Mouse (Mus musculus) lung, embryonic 16.5 days (tissue): Measurements from ENCODE around the gene Il4ra. TPM values are rescaled to one million over a fixed set of nuclear protein-coding genes. Genes with fewer than 3 reads are reported as not detected.
A peak's percentile ranks its signal among the peaks of the same experiment; 100 is the strongest.

ENCODE experiments used
- ATAC-seq: fragments of 200-750 bp; cut with Nextera tagmentation; 2 replicates; pipeline ENCODE4 v1.8.0; 2017; ENCODE audit warnings: low read depth, mild to moderate bottlenecking, moderate library complexity
- H3K27ac ChIP-seq: fragments of 300-500 bp; sonication (generic); 2 replicates; pipeline ENCODE4 v1.5.1; 2014; ENCODE audit warnings: mild to moderate bottlenecking, control low read depth, low read length
- H3K27me3 ChIP-seq: fragments of 300-500 bp; sonication (generic); 2 replicates; pipeline ENCODE4 v1.6.1; 2014; ENCODE audit warnings: low read depth, low read length, mixed read lengths; ENCODE audit not compliant: control insufficient read depth, insufficient read depth
- H3K36me3 ChIP-seq: fragments of 300-500 bp; sonication (generic); 2 replicates; pipeline ENCODE4 v1.6.1; 2014; ENCODE audit warnings: low read length; ENCODE audit not compliant: control insufficient read depth, insufficient read depth
- H3K4me1 ChIP-seq: fragments of 300-500 bp; sonication (generic); replicated peaks from 2 replicates; pipeline ENCODE4 v1.6.1; 2014; ENCODE audit warnings: low read length, mixed read lengths; ENCODE audit not compliant: control insufficient read depth, insufficient read depth
- H3K4me2 ChIP-seq: fragments of 300-500 bp; sonication (generic); 2 replicates; pipeline ENCODE4 v1.6.1; 2014; ENCODE audit warnings: low read depth, low read length, control low read depth
- H3K4me3 ChIP-seq: fragments of 300-500 bp; sonication (generic); 2 replicates; pipeline ENCODE4 v1.5.1; 2014; ENCODE audit warnings: mild to moderate bottlenecking, low read length, control low read depth
- H3K9ac ChIP-seq: fragments of 300-500 bp; sonication (generic); 2 replicates; pipeline ENCODE4 v1.6.1; 2014; ENCODE audit warnings: low read length, control low read depth
- H3K9me3 ChIP-seq: fragments of 300-500 bp; sonication (generic); 2 replicates; pipeline ENCODE4 v1.6.1; 2016; ENCODE audit warnings: low read length; ENCODE audit not compliant: control insufficient read depth
- WGBS: fragments of 180-500 bp; shearing (Covaris S2); extraction: QIAGEN DNeasy Blood & Tissue Kit; methylation state at CpG from one replicate; pipeline ENCODE4 v1.1.7; 2014; 5-methylcytosine and 5-hydroxymethylcytosine counted together
- polyA plus RNA-seq: library from polyadenylated mRNA; unstranded; fragments of >200 nt; fragmentation: Nextera tagmentation; extraction: Ambion mirVana; gene quantifications from 2 replicates; pipeline ENCODE4 v1.2.1, GENCODE M21; 2015

Gene Il4ra
- polyA plus RNA-seq, 1 experiment from 2014 or later: 18.8 TPM

- H3K4me3 ChIP-seq: 0 out of 2 replicates have a peak overlapping the region, but pooled peaks have one; percentile 5
- no peaks in the 10 kb centered on the region for H3K27me3 ChIP-seq
- WGBS: 77% methylated on average over 9 of the region's 9 CpGs
- no peak overlapping the region for H3K9ac ChIP-seq
- no peaks in the 10 kb centered on the region for H3K36me3 ChIP-seq
- no peak for ATAC-seq
- H3K27ac ChIP-seq: no peak overlapping the region
- no peak overlapping the region for H3K4me2 ChIP-seq
- no peaks in the 10 kb centered on the region for H3K9me3 ChIP-seq
- peaks cover 38% of the 10 kb centered on the region for H3K4me1 ChIP-seq
These were observed 2.7 kb downstream of the Il4ra start for GRCm38 (mm10) chr7:125554456-125555114.

GRCm38 (mm10) chr7:125555351-125555872 is 3.5 kb downstream of the Il4ra start:
- Histone ChIP-seq H3K4me2 (no peak overlapping the region), H3K36me3 (no peaks in the 10 kb centered on the region), H3K27ac (no peak overlapping the region), H3K4me3 (no peak overlapping the region), H3K9me3 (no peaks in the 10 kb centered on the region), H3K4me1 (peaks cover 39% of the 10 kb centered on the region), H3K27me3 (no peaks in the 10 kb centered on the region), H3K9ac (peak overlapping the region; percentile 3; the same call in 1 of the 2 replicates)
- ATAC-seq: no peak
- 64% methylated on average over 7 of the region's 7 CpGs for WGBS

GRCm38 (mm10) chr7:125556096-125556495 is 4.2 kb downstream of the Il4ra start:
- Histone ChIP-seq H3K36me3 (no peaks in the 10 kb centered on the region), H3K4me3 (no peak overlapping the region), H3K27me3 (no peaks in the 10 kb centered on the region), H3K4me1 (peaks cover 45% of the 10 kb centered on the region), H3K9me3 (no peaks in the 10 kb centered on the region), H3K9ac (peak overlapping the region; percentile 3; the same call in 1 of the 2 replicates), H3K27ac (0 out of 2 replicates have a peak overlapping the region, but pooled peaks have one; percentile 11), H3K4me2 (no peak overlapping the region)
- 52% methylated on average over 4 of the region's 4 CpGs for WGBS
- no peak for ATAC-seq

GRCm38 (mm10) chr7:125556865-125557264 is 4.9 kb downstream of the Il4ra start:
- H3K27ac ChIP-seq: no peak overlapping the region
- H3K4me3 ChIP-seq: no peak overlapping the region
- H3K9me3 ChIP-seq: no peaks in the 10 kb centered on the region
- no peak overlapping the region for H3K4me2 ChIP-seq
- H3K4me1 ChIP-seq: peaks cover 46% of the 10 kb centered on the region
- WGBS: 51% methylated on average over 8 of the region's 8 CpGs
- no peaks in the 10 kb centered on the region for H3K36me3 ChIP-seq
- ATAC-seq: no peak
- no peak overlapping the region for H3K9ac ChIP-seq
- no peaks in the 10 kb centered on the region for H3K27me3 ChIP-seq

GRCm38 (mm10) chr7:125558401-125558945 is 6.6 kb downstream of the Il4ra start:
- Histone ChIP-seq H3K9me3 (no peaks in the 10 kb centered on the region), H3K36me3 (no peaks in the 10 kb centered on the region), H3K9ac (no peak overlapping the region), H3K4me1 (peaks cover 38% of the 10 kb centered on the region), H3K27ac (no peak overlapping the region), H3K4me2 (no peak overlapping the region), H3K4me3 (no peak overlapping the region), H3K27me3 (no peaks in the 10 kb centered on the region)
- no peak for ATAC-seq
- WGBS: 59% methylated on average over 4 of the region's 4 CpGs

GRCm38 (mm10) chr7:125558997-125559396 is 7.1 kb downstream of the Il4ra start:
- no peaks in the 10 kb centered on the region for H3K9me3 ChIP-seq
- H3K4me2 ChIP-seq: no peak overlapping the region
- WGBS: 46% methylated on average over 5 of the region's 5 CpGs
- no peak overlapping the region for H3K27ac ChIP-seq
- ATAC-seq: no peak
- peaks cover 35% of the 10 kb centered on the region for H3K4me1 ChIP-seq
- no peak overlapping the region for H3K4me3 ChIP-seq
- no peaks in the 10 kb centered on the region for H3K36me3 ChIP-seq
- no peaks in the 10 kb centered on the region for H3K27me3 ChIP-seq
- no peak overlapping the region for H3K9ac ChIP-seq

GRCm38 (mm10) chr7:125559537-125559936 is 7.6 kb downstream of the Il4ra start:
- H3K9ac ChIP-seq: no peak overlapping the region
- H3K4me3 ChIP-seq: no peak overlapping the region
- no peaks in the 10 kb centered on the region for H3K27me3 ChIP-seq
- no peak overlapping the region for H3K27ac ChIP-seq
- 69% methylated on average over 10 of the region's 10 CpGs for WGBS
- peaks cover 30% of the 10 kb centered on the region for H3K4me1 ChIP-seq
- no peaks in the 10 kb centered on the region for H3K9me3 ChIP-seq
- H3K36me3 ChIP-seq: no peaks in the 10 kb centered on the region
- ATAC-seq: no peak
- H3K4me2 ChIP-seq: no peak overlapping the region

- 76% methylated on average over 7 of the region's 7 CpGs for WGBS
- peak; percentile 36; the same call in 1 of the 2 replicates for ATAC-seq
- Histone ChIP-seq H3K27me3 (no peaks in the 10 kb centered on the region), H3K4me1 (peaks cover 29% of the 10 kb centered on the region), H3K9me3 (no peaks in the 10 kb centered on the region), H3K4me3 (no peak overlapping the region), H3K9ac (no peak overlapping the region), H3K4me2 (no peak overlapping the region), H3K27ac (no peak overlapping the region), H3K36me3 (no peaks in the 10 kb centered on the region)
These were observed 8.3 kb downstream of the Il4ra start for GRCm38 (mm10) chr7:125560146-125560785.

- Histone ChIP-seq H3K9ac (no peak overlapping the region), H3K27ac (0 out of 2 replicates have a peak overlapping the region, but pooled peaks have one; percentile 19), H3K9me3 (no peaks in the 10 kb centered on the region), H3K4me2 (no peak overlapping the region), H3K27me3 (no peaks in the 10 kb centered on the region), H3K4me1 (peaks cover 32% of the 10 kb centered on the region), H3K36me3 (no peaks in the 10 kb centered on the region), H3K4me3 (no peak overlapping the region)
- ATAC-seq: peak; percentile 83
- WGBS: 26% methylated on average over 9 of the region's 9 CpGs
These were observed 9.3 kb downstream of the Il4ra start for GRCm38 (mm10) chr7:125561085-125561690.
